Mouse (Mus musculus): ENCODE measurements around the gene E2f7.

The E2f7 gene

GRCm38 (mm10) chr10:110773201-110773600 is 28.0 kb downstream of the E2f7 start:
- no peak for DNase-seq (ENCODE audit: low read depth in 1 of 2, low spot score in 2 of 2)

DNA sequence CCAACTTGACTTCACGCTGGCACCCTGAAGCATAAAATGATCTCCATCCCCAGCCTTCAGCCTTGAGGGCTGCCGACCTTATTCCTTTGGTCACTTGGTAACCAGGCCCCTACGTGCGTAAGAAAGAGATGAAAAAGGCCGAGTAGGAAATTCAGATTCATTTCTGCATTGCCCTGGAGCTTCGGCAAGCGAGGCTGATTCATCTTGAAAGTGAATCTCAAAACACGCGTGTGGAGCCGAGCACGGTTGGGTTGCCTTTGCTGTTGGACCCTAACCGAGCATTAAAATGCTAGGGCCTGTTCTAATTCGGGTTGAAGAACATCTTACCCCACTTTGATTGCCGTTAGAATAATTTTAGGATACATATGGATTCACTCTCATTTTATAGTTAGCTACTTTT is 28.6 kb downstream of the E2f7 start:
- DNase-seq (ENCODE audit: low read depth in 1 of 2, low spot score in 2 of 2) = no peak

- DNase-seq (ENCODE audit: low read depth in 1 of 2, low spot score in 2 of 2) = no peak
These were observed 36.5 kb downstream of the E2f7 start for GRCm38 (mm10) chr10:110781772-110782171.

GRCm38 (mm10) chr10:110782655-110783054 is 37.4 kb downstream of the E2f7 start:
- no peak for DNase-seq (ENCODE audit: low read depth in 1 of 2, low spot score in 2 of 2)

DNA sequence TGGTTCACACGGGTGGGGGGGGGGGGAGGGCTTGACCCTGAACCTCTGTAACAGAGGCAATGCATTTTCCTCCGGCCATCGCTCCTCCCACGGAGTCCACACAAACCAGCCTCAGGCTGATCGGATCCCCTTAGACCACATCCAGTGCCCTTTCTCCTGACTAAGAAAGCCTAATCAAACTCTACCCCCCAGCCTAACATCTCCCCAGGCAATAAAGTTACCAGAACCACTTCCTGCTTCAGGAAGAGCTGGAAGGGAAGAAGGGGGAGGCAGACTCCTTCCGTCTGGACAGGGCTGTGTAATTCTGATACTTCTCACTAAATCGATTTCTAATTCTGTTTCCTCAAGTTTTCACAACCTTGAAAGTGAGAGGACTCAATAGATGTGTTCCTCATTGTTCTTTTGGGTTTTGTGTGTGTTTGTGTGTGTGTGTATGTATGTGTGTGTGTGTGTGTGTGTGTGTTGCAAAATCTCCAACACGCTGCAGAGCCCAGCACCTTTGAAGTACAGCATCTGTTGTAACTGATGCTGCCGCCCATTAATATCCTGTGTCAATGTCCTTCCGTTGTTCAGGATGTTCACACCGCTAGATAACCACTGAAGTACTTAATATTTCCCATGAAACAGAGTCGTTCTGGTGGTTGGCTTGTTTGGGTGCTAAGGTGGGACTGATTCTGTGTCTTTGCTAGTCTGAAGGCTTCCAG is 43.0 kb downstream of the E2f7 start:
- DNase-seq (ENCODE audit: low read depth in 1 of 2, low spot score in 2 of 2) = no peak

GRCm38 (mm10) chr10:110789683-110790082 is 44.4 kb downstream of the E2f7 start:
- no peak for DNase-seq (ENCODE audit: low read depth in 1 of 2, low spot score in 2 of 2)

DNA sequence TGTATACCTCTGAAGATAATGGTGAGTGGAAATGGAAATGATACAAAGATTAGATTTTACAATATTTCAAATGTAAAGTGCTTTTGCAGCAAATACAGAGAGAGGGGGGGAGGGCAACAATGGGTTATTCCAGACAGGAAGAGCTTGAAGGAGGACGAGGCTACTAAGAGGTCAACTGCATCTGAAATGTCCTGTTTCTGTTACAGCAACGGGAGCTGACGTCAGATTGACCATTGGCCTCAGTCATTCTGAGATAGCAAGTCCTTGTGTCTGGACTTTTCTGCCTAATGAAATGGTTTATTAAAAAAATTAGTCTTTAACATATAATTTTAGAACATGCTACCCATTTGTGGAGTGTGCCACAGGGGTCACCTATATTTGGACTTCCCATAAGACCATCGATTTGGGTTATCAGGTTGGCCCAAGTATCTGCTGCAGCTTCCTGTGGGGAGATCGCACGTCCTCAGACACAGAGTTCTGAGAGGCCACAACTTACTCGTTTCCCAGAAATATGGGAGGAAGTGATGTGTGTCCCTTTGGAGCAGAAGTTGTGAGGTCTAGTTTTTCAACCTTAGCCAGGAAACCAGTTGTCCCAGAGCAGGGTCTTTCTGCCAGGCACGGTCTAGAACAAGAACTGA is 48.0 kb downstream of the E2f7 start:
- DNase-seq (ENCODE audit: low read depth in 1 of 2, low spot score in 2 of 2) = no peak

DNA sequence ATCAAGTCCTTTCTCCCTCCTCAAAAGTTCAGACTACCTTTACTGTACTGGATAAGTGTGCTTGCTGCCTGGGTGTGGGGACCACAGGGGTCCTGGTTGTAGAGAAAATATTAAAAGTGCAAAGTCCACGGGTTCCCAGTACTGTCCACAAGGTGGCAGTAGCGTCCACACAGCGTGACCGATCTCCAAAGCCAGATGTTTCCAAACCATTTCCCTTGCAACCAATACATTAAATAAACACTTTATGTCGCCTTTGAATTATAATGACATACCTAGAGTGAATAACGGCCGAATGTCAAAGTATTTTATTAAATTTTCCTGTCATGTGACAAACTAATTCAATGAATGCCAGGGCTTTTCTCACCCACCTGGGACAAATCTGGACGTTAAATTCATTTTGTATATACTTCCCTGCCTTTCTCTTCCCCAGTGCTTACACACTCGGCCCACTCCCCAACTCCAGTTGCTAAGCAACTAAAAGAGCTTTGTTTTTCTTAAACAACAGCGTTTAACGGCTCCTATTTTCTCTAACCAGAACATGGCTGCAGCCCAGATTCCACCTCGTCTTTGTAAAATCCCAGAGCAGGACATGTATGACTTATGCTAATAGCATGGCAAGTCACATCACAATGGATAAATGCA is 49.4 kb downstream of the E2f7 start:
- no peak for DNase-seq (ENCODE audit: low read depth in 1 of 2, low spot score in 2 of 2)

DNA sequence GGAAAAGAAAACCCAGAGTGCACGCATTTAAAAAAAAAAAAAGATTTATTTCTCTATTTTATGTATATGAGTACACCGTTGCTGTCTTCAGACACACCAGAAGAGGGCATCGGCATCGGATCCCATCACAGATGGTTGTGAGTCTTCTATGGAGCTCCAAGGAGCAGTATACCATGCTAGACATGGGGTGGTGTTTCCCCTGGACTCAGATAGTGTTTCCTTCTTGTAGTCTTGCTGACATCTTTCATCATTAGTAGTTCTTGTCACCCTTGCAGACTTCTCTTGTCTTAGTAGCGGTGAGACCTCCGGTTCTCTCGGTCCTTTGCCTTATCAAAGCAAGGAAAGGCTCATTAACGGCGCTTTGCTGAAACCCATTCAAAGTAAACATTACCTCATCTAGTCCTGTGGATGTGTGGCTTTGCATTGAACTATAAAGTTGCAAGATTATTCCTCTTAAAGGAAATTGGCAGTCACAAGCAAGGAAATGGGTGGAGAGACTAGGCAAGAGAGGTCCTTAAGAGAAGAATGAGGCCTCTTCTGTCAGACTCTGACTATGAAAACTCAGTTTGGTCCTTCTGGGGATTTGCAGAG is 50.1 kb downstream of the E2f7 start:
- DNase-seq (ENCODE audit: low read depth in 1 of 2, low spot score in 2 of 2) = no peak

DNA sequence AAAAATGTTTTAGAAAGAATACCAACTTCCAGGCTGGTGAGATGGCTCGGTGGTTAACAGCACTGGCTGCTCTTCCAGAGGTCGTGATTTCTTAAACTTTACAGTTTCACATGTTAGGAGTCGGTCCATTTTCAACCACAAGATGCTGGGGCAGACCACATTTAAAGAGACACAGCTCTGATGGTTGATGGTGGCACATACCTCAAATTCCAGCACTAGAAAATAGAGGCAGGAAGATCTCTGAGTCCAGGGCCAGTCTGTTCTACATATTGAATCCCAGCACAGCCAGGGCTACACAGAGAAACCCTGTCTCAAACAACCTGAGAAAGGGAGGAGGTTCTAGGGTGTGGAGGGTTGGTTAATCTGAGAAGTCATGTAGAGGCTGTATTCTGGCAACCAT is 56.1 kb downstream of the E2f7 start:
- DNase-seq (ENCODE audit: low read depth in 1 of 2, low spot score in 2 of 2) = no peak

DNA sequence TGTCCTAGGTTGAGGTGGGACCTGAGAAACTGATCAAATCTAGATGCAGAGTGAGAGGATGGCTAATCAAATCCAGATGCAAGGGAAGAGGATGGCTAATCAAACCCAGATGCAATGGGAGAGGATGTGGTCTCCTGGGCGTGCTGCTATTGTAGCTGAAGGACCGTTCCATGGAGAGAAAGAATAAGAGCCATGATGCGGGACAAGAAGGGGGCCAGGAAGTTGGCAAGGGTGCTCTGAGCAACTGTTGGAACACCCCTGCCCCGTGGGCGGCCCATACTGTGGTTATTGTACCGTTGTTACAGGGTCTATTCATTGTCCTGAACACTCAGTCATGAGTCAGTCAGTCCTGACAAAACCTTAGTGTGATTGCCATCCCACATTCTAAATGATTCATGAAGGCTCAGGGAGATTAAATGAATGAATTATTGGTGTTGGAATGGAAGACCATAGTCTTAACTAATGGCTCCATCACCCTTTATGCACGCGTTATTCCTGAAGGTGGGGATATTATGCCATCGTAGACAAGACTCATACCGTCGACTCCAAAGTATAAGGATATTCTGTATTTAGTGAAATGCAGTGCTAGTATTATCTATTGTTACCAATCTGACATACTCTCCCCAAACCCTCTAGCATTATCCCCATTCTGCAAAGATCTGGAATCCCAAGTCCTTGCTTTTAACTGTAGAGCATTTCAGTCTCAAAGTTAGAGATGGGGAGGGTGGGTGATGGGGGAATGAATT is 59.2 kb downstream of the E2f7 start:
- DNase-seq (ENCODE audit: low read depth in 1 of 2, low spot score in 2 of 2) = no peak

DNA sequence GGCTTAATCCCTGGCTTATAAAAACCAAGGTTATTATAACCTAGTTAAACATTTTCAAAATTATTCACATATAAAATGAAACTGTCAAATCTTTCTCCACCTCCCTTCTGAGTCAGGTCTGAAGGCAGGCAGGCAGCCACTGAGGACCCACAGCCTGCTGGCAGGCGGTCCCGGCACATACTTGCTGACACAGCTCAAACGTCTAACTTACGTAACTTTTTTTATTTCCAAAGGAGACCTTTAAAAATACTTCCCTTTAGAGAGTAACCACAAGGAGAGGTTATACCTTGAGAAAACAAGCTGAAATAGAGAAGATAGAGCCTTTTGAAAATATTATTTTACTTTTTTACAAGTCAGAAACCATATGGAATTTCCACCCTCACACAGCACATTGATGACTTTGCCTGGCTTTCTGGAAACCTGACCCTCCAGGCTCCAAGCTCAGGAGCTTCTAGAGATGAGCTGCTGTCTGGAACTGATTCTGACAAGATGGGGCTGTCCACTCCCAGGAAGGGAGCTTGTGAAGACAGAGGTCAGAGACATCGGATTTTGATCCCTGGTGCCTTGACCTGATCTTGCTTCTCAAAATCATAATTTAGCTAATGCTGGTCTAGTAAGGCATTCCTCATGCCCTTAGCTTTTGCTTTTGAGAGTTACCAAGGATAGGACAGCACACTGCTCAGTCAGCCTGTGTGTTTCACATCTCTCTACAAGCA is 59.9 kb downstream of the E2f7 start:
- DNase-seq (ENCODE audit: low read depth in 1 of 2, low spot score in 2 of 2) = no peak

DNA sequence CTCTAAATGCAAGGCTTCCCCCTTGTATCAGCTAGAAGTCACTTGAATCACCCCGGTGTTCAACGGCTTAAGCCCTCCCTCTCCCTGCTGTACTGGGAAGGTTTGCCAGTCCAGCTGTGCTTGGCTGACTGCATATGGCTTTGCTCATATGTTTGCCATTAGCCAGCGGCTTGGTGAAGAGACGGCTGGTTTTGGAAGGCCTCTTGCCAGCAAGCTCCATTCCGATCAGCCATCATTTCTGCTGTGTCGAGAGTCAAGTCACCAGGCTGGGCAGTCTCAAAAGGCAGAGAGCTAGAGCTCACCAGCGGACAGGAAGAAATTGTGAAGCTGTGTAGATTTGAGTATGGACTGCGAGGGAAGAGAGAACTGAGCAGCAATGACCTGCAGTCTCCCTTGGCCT is 61.2 kb downstream of the E2f7 start:
- DNase-seq (ENCODE audit: low read depth in 1 of 2, low spot score in 2 of 2) = no peak

DNA sequence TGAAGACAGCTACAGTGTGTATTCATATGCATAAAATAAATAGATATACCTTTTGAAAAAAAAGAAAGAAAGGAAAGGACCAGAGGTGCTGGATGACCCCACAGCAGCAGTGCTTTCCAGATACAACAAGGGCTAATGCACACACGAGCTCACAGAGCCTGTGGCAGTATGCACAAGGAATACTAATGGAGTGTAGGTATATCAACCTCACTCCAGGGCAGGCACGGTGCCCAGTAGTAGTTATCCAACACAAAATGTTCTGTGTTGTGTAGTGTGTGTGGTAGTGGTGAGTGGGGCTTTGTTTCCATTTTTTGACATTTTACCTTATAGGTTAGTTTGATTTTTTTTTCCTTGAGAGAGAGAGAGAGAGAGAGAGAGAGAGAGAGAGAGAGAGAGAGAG is 65.3 kb downstream of the E2f7 start:
- no peak for DNase-seq (ENCODE audit: low read depth in 1 of 2, low spot score in 2 of 2)

GRCm38 (mm10) chr10:110811209-110811861 is 66.1 kb downstream of the E2f7 start:
- DNase-seq (ENCODE audit: low read depth in 1 of 2, low spot score in 2 of 2) = no peak

- DNase-seq (ENCODE audit: low read depth in 1 of 2, low spot score in 2 of 2) = no peak
These were observed 66.6 kb downstream of the E2f7 start for GRCm38 (mm10) chr10:110811862-110812225.

DNA sequence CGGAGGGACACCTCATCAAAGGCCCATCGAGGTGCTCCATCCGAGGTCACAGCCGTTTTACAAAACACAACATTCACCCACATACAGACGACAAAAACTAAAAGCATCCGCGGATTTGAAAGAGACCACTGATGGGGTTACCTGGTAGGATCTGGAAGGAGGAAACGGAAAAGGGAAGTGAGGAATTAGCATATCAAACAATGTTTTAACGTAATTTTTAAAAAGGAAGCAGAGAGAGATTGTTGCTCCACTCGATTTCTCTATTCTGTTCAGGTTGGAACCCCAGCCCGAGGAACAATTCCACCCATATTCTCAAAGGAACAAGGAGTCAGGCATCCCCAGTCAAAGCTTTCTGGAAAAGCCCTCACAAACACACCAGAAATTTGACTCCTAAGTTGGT is 75.9 kb downstream of the E2f7 start:
- no peak for DNase-seq (ENCODE audit: low read depth in 1 of 2, low spot score in 2 of 2)

GRCm38 (mm10) chr10:110821692-110822091 is 76.5 kb downstream of the E2f7 start:
- no peak for DNase-seq (ENCODE audit: low read depth in 1 of 2, low spot score in 2 of 2)

DNA sequence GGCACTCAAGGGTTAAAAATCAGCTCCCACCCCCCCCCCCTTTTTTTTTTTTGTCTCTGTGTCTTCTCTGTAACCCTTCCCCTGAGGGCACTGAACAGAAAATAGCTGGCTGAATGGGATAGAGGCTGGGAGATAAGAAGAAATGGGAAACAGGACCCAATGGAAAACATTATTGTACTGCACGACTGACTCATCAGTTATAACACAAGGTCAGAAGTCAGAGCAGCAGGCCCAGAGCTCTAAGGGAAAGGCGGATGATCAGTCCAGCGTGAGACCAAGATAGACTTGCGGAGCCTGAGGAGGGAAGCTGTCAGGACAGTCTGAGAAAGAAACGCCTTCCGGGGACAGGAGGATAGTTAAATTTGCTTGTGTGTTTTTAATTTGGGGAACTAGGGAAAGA is 87.1 kb downstream of the E2f7 start:
- DNase-seq (ENCODE audit: low read depth in 1 of 2, low spot score in 2 of 2) = no peak

GRCm38 (mm10) chr10:110835115-110835806 is 90.0 kb downstream of the E2f7 start:
- DNase-seq (ENCODE audit: low read depth in 1 of 2, low spot score in 2 of 2) = no peak
